Mouse (Mus musculus): ENCODE measurements around the gene AV320801.
"Not testable (repeated sequence)": the region's sequence is repeated elsewhere in the genome, so short reads cannot be mapped to it uniquely, and the experiment has no call there.

The AV320801 gene

DNA sequence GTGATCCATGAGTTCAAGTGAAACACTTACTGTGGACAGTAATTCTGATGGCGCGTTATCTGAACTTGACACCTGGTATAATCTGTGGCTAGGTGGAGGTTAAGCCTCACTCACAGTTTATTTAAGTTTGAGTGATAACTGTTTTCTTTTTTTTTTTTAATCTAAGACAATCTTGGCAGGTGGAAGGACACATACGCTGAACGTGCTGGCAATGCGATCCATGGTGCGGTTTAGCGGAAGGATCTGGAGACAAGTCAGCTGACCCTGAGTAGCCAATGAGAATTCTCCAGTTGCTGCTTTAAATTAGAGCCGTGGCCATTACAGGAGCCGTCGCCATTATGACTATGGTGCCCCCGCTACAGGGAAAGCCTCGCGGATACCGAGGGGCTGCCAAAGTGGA lies at the start of gene AV320801:
Gene AV320801 (plus strand): TSS at position 301 of the 400 bp plus-strand sequence.
- not testable (repeated sequence) for DNase-seq (ENCODE audit: low spot score)

DNA sequence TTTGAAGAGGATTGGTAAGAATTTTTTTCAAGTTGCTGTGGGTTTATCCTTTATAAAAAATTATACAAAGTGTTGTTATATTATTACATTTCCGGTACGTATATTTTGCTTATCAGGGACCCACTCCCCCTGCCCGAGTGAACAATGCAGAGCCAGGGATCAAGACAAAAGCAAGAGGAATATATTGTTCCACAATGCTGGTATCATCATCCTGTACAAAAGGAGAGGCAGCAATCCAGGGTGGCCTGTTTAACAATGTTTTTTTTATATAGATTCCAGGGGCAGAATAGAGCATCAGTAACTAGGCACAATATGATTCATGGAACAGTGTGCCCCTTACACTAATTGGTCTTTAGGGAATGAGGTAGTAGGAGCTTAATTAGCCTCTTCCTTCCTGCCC lies 30.2 kb upstream of the AV320801 start:
- DNase-seq (ENCODE audit: low spot score): not testable (repeated sequence)

DNA sequence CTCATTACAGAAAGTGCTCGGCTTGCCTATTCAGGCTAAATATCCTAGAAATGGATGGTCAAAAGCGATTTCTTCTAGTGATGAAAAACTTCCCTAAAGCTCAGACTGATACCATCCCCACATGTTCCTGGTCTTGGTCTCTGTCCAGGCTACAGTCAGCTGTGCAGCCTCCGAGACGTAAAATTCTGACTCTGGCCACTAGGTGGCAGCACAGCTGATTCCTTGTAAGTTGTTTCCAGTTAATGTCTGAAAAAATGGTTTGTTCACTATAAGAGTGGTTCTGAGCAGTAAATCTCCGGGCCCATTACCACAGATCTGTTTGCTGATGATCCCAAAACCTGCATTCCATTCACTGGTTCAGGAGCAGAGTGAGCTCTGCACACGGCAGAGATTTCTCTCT lies 12.5 kb upstream of the AV320801 start:
- DNase-seq (ENCODE audit: low spot score): not testable (repeated sequence)

DNA sequence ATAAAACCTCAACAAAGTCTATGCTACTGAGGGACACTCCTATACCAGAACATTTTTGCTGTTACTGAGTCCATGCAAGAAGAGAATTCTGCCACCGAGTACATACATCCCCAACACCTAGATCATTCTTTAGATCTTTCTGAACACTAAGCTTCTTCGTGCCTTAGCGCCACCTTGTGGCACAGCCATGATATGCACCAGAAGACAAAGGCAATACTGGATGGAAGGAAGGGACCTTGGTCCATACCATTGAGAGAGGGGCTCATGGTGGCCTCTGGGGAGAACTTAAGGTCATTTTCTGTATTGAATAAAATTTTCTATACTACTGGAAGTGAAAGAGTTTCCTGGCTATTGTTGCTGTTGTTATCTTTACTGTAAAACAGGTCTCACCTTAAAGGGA lies 11.2 kb upstream of the AV320801 start:
- DNase-seq (ENCODE audit: low spot score): not testable (repeated sequence)

Data from urinary bladder, postnatal 25 days (tissue).